Comparison of ENCODE assay signal across 17 mouse cellular contexts in the genomic region with DNA sequence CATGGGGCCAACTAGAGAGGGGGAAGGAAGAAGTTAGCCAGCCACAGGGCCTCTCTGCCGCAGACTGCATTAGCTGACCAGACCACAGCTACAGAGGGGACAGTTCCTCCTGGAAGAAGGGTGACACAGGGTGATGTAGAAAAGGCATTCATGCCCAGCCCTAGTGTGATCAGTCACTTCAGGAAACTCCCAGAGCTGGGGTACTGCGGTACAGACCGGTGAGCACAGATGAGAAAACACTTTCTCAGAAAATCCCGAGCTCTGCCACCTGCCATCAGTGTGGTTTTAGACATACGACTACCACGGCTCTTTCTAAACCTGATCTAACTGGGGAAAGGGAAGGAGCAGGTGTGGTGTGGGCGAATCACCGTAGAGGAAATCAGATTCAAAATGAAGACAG. TPM values are rescaled to one million over a fixed set of nuclear protein-coding genes. Genes with fewer than 3 reads are reported as not detected.
DNase-seq lines count a peak whose midpoint lies in the region; ATAC-seq and TF ChIP-seq lines count a peak whose summit lies in the region.
"Had no signal": no experiment of that assay in that cellular context is flagged by ENCODE, and none has a peak within 500 bp of the region (broad histone marks: within the 10 kb centered on the region; RNA-seq: fewer than 3 reads in every experiment).

No protein-coding gene starts in this region.

- no peak for ATAC-seq in heart, embryonic 15.5 days (replicated peaks; ENCODE audit: insufficient number of reproducible peaks, insufficient read depth, low FRiP score, low read depth)
- peak; percentile 52 for ATAC-seq in megakaryocyte progenitor cell, adult 5-6 weeks (replicated peaks; ENCODE audit: poor library complexity)
- ATAC-seq in stomach, postnatal 0 days (ENCODE audit: low FRiP score, low TSS enrichment), result no peak
- ATAC-seq: midbrain, embryonic 15.5 days had no signal

- WGBS in heart, embryonic 15.5 days, result 74% methylated on average over 8 of the region's 8 CpGs
- 83% methylated on average over 8 of the region's 8 CpGs for WGBS in stomach, postnatal 0 days

- H3K27me3 ChIP-seq in heart, embryonic 15.5 days, result no peaks in the 10 kb centered on the region
- no peaks in the 10 kb centered on the region for H3K27me3 ChIP-seq in stomach, postnatal 0 days (ENCODE audit: control insufficient read depth, insufficient read depth, low read length)
- H3K27me3 ChIP-seq: limb, embryonic 15.5 days; midbrain, embryonic 15.5 days; stomach, embryonic 15.5 days had no signal

- peak overlapping the region; percentile 6; the same call in 1 of the 2 replicates for H3K4me3 ChIP-seq in heart, embryonic 15.5 days
- no peak overlapping the region for H3K4me3 ChIP-seq in ES-E14 (ENCODE audit: insufficient read depth in 1 of 2, low read depth in 1 of 2, low read length in 2 of 2, poor library complexity in 1 of 2, severe bottlenecking in 1 of 2)
- H3K4me3 ChIP-seq in stomach, postnatal 0 days (ENCODE audit: low read depth, low read length), result no peak overlapping the region
- H3K4me3 ChIP-seq: heart, adult 2 months; limb, embryonic 15.5 days; midbrain, embryonic 15.5 days; stomach, embryonic 15.5 days had no signal

- peak overlapping the region; percentile 10; the same call in 1 of the 2 replicates for H3K27ac ChIP-seq in heart, embryonic 15.5 days
- H3K27ac ChIP-seq in ES-E14 (ENCODE audit: insufficient read depth, low read depth, low read length, poor library complexity, severe bottlenecking), result 0 out of 2 replicates have a peak overlapping the region, but pooled peaks have one; percentile 1
- H3K27ac ChIP-seq in stomach, postnatal 0 days (replicated peaks), result no peak overlapping the region
- H3K27ac ChIP-seq: heart, adult 2 months; hindbrain, embryonic 14.5 days; limb, embryonic 15.5 days; midbrain, embryonic 15.5 days; stomach, embryonic 15.5 days had no signal

- H3K9ac ChIP-seq in heart, embryonic 15.5 days, result no peak overlapping the region
- H3K9ac ChIP-seq in ES-E14 (ENCODE audit: insufficient read depth, low read depth, low read length, poor library complexity, severe bottlenecking), result no peak overlapping the region
- no peak overlapping the region for H3K9ac ChIP-seq in stomach, postnatal 0 days (ENCODE audit: low read length)
- H3K9ac ChIP-seq: hindbrain, embryonic 14.5 days; limb, embryonic 15.5 days; midbrain, embryonic 15.5 days; stomach, embryonic 15.5 days had no signal

- in situ Hi-C loops in ES-E14 (cut with MboI; ENCODE audit: low sequenced_read_pairs in 2 of 2, unreplicated experiment in 2 of 2), result no loop called here

- TF ChIP-seq CTCF in stomach, postnatal 0 days (IDR thresholded peaks at IDR 0.05; ENCODE audit: low read depth), result no peak

- peaks cover 69% of the 10 kb centered on the region for H3K4me1 ChIP-seq in heart, embryonic 15.5 days (replicated peaks)
- H3K4me1 ChIP-seq in ES-E14 (ENCODE audit: control insufficient read depth in 2 of 2, insufficient read depth in 2 of 2, low read length in 2 of 2, poor library complexity in 1 of 2), result peaks cover 2 to 31% of the 10 kb centered on the region in 2 experiments; a peak in 3 of 4 replicates
- H3K4me1 ChIP-seq in stomach, postnatal 0 days (replicated peaks; ENCODE audit: control insufficient read depth, insufficient read depth), result no peaks in the 10 kb centered on the region
- H3K4me1 ChIP-seq: limb, embryonic 15.5 days; midbrain, embryonic 15.5 days had no signal

- intact Hi-C loops in heart, postnatal 14 days (cut with DNase I), result no loop called here

- no peaks in the 10 kb centered on the region for H3K9me3 ChIP-seq in heart, embryonic 15.5 days (replicated peaks)
- no peaks in the 10 kb centered on the region for H3K9me3 ChIP-seq in ES-E14 (ENCODE audit: control insufficient read depth, insufficient read depth, low read depth, low read length)
- no peaks in the 10 kb centered on the region for H3K9me3 ChIP-seq in stomach, postnatal 0 days (ENCODE audit: control insufficient read depth, low read length)
- H3K9me3 ChIP-seq: limb, embryonic 15.5 days; midbrain, embryonic 15.5 days; stomach, embryonic 15.5 days had no signal

- H3K4me2 ChIP-seq in heart, embryonic 15.5 days, result no peak overlapping the region
- no peak overlapping the region for H3K4me2 ChIP-seq in stomach, postnatal 0 days (replicated peaks; ENCODE audit: low read depth)
- H3K4me2 ChIP-seq: hindbrain, embryonic 14.5 days; limb, embryonic 15.5 days; midbrain, embryonic 15.5 days; stomach, embryonic 15.5 days had no signal

- TF ChIP-seq EP300 in stomach, postnatal 0 days (optimal IDR thresholded peaks at IDR 0.05), result no peak

- peaks cover 13% of the 10 kb centered on the region; the same call in 1 of the 2 replicates for H3K36me3 ChIP-seq in heart, embryonic 15.5 days
- H3K36me3 ChIP-seq in ES-E14 (ENCODE audit: control insufficient read depth, insufficient read depth, low read length, poor library complexity, severe bottlenecking), result peaks cover 9% of the 10 kb centered on the region; the same call in 1 of the 2 replicates
- H3K36me3 ChIP-seq in stomach, postnatal 0 days (ENCODE audit: control insufficient read depth, insufficient read depth, low read length), result peaks cover 9% of the 10 kb centered on the region
- H3K36me3 ChIP-seq: midbrain, embryonic 15.5 days had no signal

- DNase-seq in heart, postnatal 14 days, result no peak
- DNase-seq in ES-E14 (ENCODE audit: low read depth, low spot score), result no peak
- DNase-seq in thymus, postnatal 25 days, result peak; percentile 53
- no peak for DNase-seq in retina, postnatal 1 day
- no peak for DNase-seq in stomach, postnatal 0 days (ENCODE audit: low spot score)
- DNase-seq in adrenal gland, adult (ENCODE audit: inconsistent age in 2 of 2, low spot score in 1 of 2), result no peak
- DNase-seq: adrenal gland, postnatal 14 days; heart, adult 2 months; kidney, adult 8-10 months; lung, postnatal 36 days; right cerebral cortex, postnatal 14 days had no signal

TF ChIP-seq in ES-E14, 5 proteins besides CTCF, POLR2A, EP300 and RAD21:
- no peak for TF ChIP-seq ZNF384 (IDR thresholded peaks at IDR 0.05; ENCODE audit: low read depth, low read length)
- no peak for TF ChIP-seq ZC3H11A (IDR thresholded peaks at IDR 0.05; ENCODE audit: borderline replicate concordance, low read depth, low read length)
- TF ChIP-seq MAFK (IDR thresholded peaks at IDR 0.05; ENCODE audit: insufficient read depth, low read depth, low read length), result no peak
- TF ChIP-seq CHD2 (IDR thresholded peaks at IDR 0.05; ENCODE audit: low read depth, low read length), result no peak
- TF ChIP-seq HCFC1 (IDR thresholded peaks at IDR 0.05; ENCODE audit: borderline replicate concordance, insufficient read depth, low read length), result no peak

RNA-seq across cellular contexts. Expression of a gene that starts 30.1 kb away (rescaled TPM):
- 53.7 and 59.5 TPM in 2 replicates for polyA plus RNA-seq in heart, embryonic 15.5 days (2015; fragmentation: Nextera tagmentation; extraction: Ambion mirVana)
- total RNA-seq in heart, postnatal 14 days (2021), result 10 to 100 TPM; 65.7 to 70.3 TPM
- 29.2 and 35.8 TPM in 2 replicates for total RNA-seq in ES-E14 (2012; rRNA removed)
- 69.8 and 71.5 TPM in 2 replicates for total RNA-seq in megakaryocyte progenitor cell, adult 5-6 weeks (2015)
- total RNA-seq in megakaryocyte progenitor cell, adult 5-6 weeks (2017), result 41.2 and 46.5 TPM in 2 replicates
- 34.3 and 35.0 TPM in 2 replicates for polyA plus RNA-seq in stomach, postnatal 0 days (2015; fragmentation: Nextera tagmentation; extraction: Ambion mirVana)
